Mouse (Mus musculus) fibroblast of lung, adult 2 months (primary cell): Measurements from ENCODE around the gene Cdh23.
"Not testable (repeated sequence)": the region's sequence is repeated elsewhere in the genome, so short reads cannot be mapped to it uniquely, and the experiment has no call there.

ENCODE experiments used
- DNase-seq: peaks from one replicate; pipeline ENCODE4 v3.0.0-alpha.2; 2011; ENCODE audit warnings: low read depth

The Cdh23 gene

DNA sequence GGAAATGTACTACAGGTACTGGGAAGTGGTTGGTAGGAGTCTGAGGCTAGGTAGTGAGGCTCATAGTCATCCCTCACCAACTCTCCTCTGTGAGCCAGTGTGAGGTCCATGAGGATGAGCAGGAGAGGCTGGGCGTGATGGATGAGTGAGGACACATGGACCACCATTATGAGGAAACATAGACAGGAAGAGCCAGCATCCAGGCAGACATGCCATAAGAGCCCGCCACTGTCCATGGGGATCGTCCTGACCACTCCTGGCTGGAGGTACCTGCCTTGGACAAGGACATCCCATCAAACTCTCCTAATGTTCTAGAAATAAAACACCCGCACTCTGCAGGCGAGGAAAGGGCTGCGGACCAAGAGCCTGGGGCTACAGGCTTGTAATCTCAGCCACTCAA lies at the start of gene Cdh23:
Gene Cdh23, minus strand, starts transcription at position 101 of the 400 bp plus-strand sequence.
- no peak for DNase-seq

- DNase-seq, result no peak
These were observed 48.4 kb upstream of the Cdh23 start for GRCm38 (mm10) chr10:60744543-60745290.

- DNase-seq, result no peak
These were observed 47.4 kb upstream of the Cdh23 start for GRCm38 (mm10) chr10:60743681-60744080.

GRCm38 (mm10) chr10:60742942-60743341 lies 46.7 kb upstream of the Cdh23 start:
- DNase-seq, result no peak

GRCm38 (mm10) chr10:60742296-60742695 lies 46.0 kb upstream of the Cdh23 start:
- not testable (repeated sequence) for DNase-seq

- no peak for DNase-seq
These were observed 45.1 kb upstream of the Cdh23 start for GRCm38 (mm10) chr10:60741435-60741834.

- no peak for DNase-seq
These were observed 43.5 kb upstream of the Cdh23 start for GRCm38 (mm10) chr10:60739619-60740363.

DNA sequence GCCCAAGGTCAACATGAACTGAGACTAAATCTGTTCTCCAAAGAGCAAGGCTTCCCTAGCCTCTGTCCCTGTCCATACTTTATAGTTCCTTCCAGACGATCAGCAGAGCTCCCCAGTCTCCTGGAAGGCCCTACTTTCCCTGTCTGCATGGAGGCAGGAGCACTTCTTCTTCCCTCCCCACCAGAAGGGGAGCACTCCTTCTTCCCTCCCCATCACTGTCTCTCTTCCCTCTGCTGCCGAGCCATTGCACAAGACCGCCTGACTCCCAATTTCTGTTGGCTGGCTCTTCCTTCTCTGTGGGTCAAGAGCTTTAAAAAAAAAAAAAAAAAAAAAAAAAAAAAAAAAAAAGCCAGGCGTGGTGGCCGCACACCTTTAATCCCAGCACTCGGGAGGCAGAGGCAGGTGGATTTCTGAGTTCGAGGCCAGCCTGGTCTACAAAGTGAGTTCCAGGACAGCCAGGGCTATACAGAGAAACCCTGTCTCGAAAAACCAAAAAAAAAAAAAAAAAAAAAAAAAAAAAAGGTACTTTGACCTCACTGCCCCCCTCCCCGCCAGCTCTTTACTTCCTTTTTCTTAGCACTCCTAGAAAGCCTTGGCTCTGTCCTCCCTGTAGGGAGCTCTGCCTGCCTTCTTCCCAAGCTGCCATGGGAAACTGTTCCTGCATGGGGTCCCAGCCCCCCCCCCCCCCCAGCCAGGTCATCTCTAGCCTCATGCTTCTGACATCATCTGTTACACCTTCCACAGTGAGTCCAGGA lies 41.8 kb upstream of the Cdh23 start:
- DNase-seq, result no peak

- no peak for DNase-seq
These were observed 41.0 kb upstream of the Cdh23 start for GRCm38 (mm10) chr10:60737169-60737728.

- no peak for DNase-seq
These were observed 39.4 kb upstream of the Cdh23 start for GRCm38 (mm10) chr10:60735737-60736136.

- no peak for DNase-seq
These were observed 37.2 kb upstream of the Cdh23 start for GRCm38 (mm10) chr10:60733471-60733870.

- DNase-seq, result no peak
These were observed 36.1 kb upstream of the Cdh23 start for GRCm38 (mm10) chr10:60732397-60732861.

DNA sequence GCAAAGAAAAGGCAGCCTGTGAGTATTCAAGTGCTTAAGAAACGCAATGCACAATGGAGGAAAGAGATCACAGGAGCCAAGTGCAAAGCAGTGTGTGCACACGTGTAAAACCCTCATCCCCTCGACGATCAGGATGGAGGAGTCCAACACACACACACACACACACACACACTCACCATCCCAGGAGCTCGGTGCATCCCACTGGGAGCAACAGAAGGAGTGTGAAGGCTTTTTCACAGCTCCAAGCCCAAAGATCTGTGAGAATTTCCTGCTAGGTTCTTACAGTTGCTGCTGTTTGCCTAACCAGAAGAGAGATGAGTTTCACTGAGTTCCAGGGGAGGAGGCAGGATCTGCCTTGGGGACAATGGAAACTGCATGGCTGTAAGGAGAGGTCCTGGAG lies 35.5 kb upstream of the Cdh23 start:
- no peak for DNase-seq

GRCm38 (mm10) chr10:60727301-60727700 lies 31.0 kb upstream of the Cdh23 start:
- no peak for DNase-seq

DNA sequence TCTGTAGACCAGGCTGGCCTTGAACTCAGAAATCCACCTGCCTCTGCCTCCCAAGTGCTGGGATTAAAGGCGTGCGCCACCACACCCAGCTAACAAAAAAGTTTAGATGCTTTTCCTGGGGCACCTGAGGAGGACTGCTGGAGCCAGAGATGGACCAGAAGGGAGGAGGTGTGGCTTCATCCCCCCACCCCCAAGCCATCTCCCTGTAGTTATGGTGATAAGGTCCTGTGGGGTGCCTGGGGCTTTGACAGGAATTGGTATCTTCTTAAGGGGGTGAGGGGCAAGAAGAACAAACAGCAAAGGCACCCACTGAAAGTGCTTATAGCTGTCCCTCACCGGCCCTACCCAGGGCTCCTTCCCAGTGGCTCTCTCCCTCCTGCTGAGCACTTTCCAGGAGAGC lies 30.6 kb upstream of the Cdh23 start:
- DNase-seq, result no peak

- no peak for DNase-seq
These were observed 28.2 kb upstream of the Cdh23 start for GRCm38 (mm10) chr10:60724496-60724895.

DNA sequence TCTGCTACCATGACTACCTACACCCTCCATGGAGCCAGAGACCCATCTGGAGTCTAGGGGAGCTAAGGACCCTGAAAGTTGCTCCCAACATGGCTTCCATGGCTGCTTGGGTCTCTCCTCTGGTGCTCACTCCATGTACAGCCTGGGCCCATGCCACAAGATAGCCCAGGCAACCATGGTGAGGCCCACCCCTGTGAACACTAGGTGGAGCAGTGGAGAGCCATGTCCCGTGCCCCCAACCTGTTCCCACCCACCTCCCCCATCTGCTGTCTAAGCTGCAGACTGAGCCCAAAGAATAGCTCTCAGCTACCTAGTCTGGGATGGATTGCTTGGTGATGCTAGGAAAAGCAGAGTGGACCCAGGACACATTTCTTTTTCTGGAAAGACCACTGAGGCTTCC lies 27.1 kb upstream of the Cdh23 start:
- DNase-seq, result no peak

DNA sequence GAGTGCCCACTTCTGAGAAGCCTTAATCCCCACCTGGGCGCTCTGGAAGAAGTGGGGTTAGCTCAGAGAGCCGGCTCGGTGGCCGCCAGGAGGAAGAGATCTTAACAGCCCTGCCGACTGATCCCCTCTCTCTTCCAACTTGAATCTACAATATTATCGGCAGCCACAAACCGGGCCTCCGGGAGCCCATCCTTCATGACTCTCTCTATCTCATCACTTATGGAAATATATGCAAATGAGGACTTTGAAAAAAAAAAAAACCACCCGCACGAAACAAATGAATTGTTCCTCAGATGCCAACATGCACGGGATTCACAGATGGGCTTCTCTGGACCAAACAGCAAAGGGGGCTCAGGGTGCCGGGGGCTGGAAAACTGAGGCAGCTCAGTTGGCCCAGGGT lies 25.4 kb upstream of the Cdh23 start:
- DNase-seq, result no peak

DNA sequence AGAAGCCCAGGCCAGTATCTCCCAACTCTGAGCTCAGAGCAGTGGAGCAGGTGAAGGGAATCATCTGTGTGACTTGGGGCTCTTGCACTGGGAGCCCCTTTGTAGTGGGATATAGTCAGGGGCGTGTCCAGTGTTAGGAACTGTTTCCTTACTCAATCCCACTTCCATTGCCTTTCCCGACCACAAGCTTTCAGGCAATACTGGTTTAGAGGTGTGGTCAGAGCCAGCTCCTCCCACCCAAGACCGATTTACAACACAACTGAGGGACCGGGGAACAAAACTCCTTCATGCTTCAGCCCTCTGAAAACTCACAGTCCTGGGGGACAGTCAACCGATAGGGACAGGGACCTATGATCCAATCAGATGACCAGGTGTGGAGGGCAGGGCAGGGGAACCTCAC lies 24.2 kb upstream of the Cdh23 start:
- no peak for DNase-seq

DNA sequence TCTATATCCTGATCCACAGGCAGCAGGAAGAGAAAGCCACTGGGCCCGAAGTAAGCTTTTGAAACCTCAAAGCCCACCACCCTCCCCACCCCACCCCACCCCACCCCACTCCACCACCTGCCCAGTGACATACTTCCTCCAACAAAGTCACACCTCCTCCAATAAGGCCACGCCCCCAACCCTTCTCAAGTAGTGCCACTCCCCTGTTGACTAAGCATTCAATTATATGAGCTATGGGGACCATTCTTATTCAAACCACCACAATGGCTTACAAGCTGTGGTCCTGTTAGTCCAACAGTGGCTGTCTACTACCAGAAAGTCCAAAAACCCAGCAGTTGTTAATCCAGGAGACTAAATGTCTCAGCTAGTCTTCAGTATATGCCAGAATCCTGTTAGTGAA lies 22.2 kb upstream of the Cdh23 start:
- DNase-seq, result no peak

GRCm38 (mm10) chr10:60716449-60716848 lies 20.2 kb upstream of the Cdh23 start:
- no peak for DNase-seq

DNA sequence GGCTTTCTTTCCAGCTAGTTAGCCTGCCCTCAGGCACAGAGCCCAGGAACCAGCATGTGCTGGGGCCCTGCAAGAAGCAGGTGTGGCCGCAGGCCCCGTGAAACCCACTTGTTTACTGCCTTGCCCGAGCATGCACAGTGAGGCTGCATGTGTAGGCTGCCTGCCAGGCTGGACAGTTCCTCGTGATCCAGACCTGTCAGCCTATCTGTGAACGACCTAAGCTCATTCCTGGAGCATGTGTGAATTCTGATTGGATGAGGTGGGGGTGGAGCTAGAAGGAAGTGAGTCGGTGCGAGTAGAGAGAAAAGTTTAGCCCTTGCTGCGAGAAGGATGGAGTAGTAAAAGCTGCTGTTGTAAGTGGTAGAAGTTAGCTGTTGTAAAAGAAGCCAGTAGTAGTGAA lies 16.0 kb upstream of the Cdh23 start:
- DNase-seq, result not testable (repeated sequence)
